Mouse (Mus musculus) erythroid progenitor cell, adult 5-6 weeks (primary cell): Measurements from ENCODE around the gene Ccdc8. TPM values are rescaled to one million over a fixed set of nuclear protein-coding genes. Genes with fewer than 3 reads are reported as not detected.

Experiments used
- ATAC-seq: replicated peaks from 2 replicates; pipeline ENCODE4 v1.8.0; 2016; ENCODE audit warnings: moderate number of reproducible peaks, mild to moderate bottlenecking, moderate TSS enrichment, inconsistent platforms; ENCODE audit not compliant: poor library complexity, low FRiP score, severe bottlenecking
- total RNA-seq, 2 experiments: library from RNA; stranded (forward) in 1 of 2; stranded (reverse) in 1 of 2; fragments of 150-400 nt in 1 of 2; fragments of 186-747, 209-891 nt in 1 of 2; gene quantifications; 2 replicates each; pipeline versions ENCODE4 v1.2.3 to v1.2.4; 2015 to 2017; ENCODE audit warnings: low replicate concordance in 2 of 2

Ccdc8 gene
- total RNA-seq, 2 experiments from 2014 or later, result not detected

- ATAC-seq, result no peak
Observed at GRCm38 (mm10) chr7:16971160-16971559, 21.3 kb upstream of the Ccdc8 start.

DNA sequence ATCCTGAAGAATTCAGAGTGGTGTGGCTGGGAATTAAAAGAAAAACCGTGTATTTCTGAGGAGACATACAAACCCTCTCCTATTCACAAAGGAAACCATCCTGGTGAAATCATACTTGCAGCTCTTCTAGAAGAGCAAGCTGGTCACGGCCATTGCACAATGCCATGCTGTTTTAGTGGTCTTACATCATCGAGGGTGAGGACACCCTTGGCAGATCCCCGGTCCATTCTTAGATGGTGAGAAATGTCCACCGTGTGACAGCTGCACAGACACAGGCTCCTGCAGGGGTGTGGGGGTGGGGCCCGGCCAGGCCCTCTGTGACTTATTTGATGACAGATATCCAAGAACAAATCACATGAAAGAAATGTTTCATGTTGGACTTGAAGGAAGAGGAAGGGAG is 18.5 kb upstream of the Ccdc8 start:
- ATAC-seq, result no peak

DNA sequence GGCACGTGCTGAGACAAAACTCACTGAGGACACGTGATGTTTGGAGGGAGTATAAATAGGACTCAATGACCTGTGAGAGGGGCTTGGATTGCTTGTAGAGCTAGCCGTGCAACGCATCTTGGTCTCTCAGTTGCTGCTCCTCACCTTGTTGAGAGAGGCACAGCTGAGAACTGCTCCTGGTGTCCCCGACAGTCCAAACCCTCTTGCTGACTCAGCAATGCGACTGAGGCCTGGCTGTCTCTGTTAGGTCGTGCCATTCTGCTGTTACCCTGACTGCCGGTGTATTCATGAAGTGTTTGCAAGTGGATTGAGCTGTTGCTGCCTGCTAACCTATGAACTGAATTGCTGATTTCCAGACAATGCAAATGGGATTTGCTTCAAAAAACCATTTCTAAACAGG is 16.2 kb upstream of the Ccdc8 start:
- ATAC-seq, result no peak

GRCm38 (mm10) chr7:16978173-16978572 is 14.3 kb upstream of the Ccdc8 start:
- no peak for ATAC-seq

DNA sequence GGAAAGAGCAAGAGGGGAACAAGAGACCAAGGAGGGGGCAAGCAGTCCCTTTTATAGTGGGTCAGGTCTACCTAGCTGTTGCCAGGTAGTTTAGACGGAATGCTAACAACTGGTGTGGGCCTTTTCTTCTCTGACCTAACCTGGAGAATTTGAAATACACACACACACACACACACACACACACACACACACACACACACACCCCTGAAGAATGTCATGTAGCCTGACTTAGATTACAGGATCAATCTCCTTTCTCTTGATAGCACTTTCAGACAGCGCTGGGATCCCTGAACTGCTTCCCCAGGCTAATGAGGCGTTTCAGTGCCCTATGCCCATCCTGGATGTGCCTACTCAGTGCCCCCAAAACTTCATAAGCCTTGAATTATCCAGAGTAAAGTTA is 13.9 kb upstream of the Ccdc8 start:
- ATAC-seq, result no peak

DNA sequence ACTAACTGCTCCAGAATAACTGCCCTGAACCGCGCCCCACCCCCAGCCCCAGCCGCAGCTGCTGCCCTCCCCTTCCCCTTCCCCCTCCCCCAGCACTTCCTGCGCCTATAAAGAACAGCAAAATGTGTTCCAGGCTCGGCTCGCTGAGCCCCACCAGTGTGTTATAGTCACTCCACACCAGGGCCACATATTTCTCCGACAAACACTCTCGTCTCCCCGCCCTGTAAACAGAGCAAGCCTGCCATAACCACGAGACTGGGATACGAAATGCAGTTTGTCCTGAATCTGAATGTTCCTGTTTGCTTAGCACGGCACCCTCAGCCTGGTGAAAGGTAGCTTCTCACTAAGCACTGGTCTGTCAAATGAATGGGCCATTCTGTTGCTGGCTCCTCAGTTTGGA is 12.2 kb upstream of the Ccdc8 start:
- no peak for ATAC-seq

GRCm38 (mm10) chr7:16982859-16983568 is 9.5 kb upstream of the Ccdc8 start, which contains the start of gene Gm42372:
Gm42372 (plus strand) TSS chr7:16983086.
- no peak for ATAC-seq

- ATAC-seq, result no peak
Observed at GRCm38 (mm10) chr7:16987541-16988149, 4.9 kb upstream of the Ccdc8 start.

GRCm38 (mm10) chr7:16988405-16988804 is 4.1 kb upstream of the Ccdc8 start:
- ATAC-seq, result no peak

DNA sequence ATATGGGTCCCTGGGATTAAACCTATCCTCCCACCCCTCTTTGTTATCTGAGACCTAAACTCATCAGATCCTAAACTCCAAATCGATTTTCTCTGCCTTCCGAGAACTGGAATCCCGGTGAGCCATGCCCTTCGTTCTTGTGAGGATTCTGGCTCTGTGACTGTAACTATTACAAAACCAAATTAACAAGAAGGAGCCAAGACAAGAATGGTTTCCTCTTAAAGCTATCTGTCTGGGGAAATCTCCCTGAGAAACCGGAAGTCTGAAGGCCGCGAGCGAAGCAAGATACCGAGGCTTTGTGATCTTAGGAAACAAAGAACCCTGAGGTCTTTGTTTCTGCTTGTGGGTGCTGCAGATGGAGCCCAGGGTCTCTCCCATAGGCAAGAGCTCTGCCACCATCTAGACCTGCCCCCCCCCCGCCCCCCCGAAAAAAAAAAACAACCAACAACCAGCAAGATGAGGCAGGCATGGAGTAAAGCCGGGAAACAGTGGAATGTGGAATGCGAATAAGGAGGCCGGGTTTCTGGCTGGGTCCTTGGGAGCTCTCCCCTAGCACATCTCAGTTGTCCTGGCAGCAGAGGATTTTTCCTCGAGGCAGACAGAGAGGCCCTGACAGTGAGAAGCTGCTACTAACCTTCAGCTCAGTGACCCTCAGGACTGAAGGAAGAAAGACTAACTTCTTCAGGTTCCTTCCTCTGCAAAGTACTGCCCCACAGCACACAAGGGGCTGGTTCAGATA is 2.3 kb upstream of the Ccdc8 start:
- ATAC-seq, result no peak

- no peak for ATAC-seq
Observed at GRCm38 (mm10) chr7:16991681-16992450, 642 bp upstream of the Ccdc8 start.

DNA sequence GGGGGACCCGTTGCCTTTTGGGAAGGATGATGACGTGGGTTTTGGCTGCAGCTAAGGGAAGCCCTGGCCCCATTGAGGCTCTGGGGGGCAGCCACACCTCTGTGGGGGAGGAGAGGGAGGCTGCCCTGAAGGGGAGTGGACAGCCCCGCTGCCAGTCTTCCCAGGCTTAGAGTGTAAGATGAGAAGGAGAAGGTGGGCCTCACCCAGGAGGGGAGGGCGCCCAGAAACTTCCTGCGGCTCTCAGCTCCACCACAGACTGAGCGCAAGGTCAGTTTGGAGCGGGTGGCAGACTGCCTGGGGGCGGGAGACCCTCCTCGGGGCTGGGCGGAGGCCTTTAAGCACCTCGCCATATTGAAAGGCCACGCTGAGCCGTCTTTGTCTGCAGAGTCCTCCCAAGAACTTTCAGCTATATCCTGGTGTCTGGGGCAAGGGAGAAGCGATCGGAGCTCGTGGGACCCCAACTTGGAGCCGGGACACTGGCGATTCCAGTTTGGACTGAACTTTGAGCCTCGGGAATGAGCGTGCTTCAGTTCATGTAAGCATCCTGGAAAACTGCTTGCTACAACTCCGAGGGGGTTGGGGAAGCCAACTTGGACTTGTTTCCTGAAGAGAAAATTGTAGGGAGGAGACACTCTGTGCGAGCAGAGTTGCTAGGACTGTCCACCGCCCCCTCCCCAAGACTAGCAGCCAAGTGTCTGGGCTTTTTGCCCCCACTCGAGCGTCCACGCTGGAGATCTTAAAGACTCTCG is 1.3 kb downstream of the Ccdc8 start:
- no peak for ATAC-seq

- ATAC-seq, result no peak
Observed at GRCm38 (mm10) chr7:16994400-16994799, 1.9 kb downstream of the Ccdc8 start.

GRCm38 (mm10) chr7:16995345-16995744 is 2.8 kb downstream of the Ccdc8 start:
- no peak for ATAC-seq

GRCm38 (mm10) chr7:16999233-16999632 is 6.7 kb downstream of the Ccdc8 start:
- ATAC-seq, result peak; percentile 35; the same call in 1 of the 2 replicates

DNA sequence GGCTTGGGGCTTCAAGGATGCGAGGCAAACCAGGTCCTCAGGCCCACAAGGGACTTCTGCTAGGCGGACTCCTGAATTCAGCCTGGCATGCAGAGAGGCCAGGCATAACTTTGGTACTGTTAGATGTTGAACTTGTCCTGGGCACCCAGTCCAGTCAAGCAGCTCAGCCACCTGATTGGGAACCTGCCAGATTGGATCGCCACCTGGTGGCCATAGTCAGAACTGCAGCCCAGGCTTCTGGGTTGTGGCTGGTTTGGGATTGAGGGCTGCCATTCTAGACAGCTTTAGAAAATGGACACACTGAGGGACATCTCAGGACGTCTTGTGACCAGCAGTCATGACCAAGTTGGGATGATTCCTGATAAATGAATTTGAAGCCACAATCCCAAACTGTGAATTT is 7.1 kb downstream of the Ccdc8 start:
- ATAC-seq, result peak; percentile 70

- ATAC-seq, result no peak
Observed at GRCm38 (mm10) chr7:17002375-17003195, 10.1 kb downstream of the Ccdc8 start.

DNA sequence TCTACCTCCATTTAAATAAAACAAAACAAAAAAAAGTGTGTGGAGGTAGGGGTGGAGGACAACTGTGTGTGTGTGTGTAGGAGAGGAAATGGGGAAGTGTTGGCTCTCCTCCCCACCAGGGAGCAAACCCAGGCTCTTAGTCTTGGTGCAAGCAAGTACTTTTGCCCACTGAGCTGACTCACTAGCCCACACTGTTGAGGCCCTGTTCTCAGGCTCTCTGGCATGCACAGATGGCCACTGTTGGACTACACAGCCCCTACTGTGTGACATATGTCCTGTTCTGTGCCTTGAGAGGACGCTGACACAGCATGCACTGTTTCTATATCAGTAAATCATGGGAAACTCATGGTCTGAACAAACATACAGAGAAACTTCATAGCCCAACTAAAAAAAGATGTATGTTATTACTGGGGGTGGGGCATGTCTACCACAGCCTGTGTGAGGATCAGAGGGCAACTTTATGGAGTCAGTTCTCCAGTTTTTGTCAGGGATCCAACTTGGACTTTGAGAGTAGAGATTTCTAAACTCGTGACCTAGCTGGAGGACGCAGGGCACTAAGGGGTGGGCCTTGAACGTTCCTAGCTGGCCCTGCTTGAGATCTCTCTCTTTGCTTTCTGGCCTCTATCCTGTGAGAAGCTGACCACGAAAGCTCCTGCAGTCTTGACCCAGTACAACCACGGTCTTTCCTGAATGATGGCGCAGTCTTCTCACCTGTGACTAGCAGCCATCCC is 10.9 kb downstream of the Ccdc8 start:
- ATAC-seq, result no peak
